Mouse (Mus musculus): Measurements from ENCODE around the gene Zdbf2.

Zdbf2 gene

DNA sequence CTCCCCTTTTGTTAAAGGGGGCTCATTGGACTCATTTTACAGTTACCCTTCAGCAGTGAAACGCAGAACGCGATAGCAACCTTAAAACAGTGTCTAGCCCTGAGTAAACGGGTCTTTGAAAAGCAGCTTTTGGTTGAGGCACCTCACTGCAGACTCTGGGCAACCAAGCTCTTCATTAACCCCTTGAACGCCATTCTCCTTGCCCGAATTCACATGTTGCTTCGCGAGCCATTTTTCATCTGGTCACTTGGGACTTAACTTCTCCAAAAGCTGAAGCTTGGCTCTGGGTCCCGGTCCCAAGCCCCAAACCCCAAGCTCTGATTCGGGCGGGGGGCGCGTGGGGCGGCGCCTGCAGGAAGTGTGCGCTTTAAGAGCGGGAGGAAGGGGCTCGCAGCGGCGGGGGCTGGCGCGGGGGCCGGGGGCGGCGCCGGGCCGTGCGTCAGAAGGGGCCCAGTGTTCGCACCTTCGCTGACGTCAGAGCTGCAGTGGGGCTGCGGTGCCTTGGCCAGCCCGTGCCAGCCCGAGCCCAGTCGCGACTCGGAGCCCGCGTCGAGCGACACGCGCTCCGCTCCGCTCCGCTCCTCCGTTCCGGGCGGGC lies at the start of gene Zdbf2:
Zdbf2 (plus strand) TSS at position 525 of the 598 bp plus-strand sequence.
- DNase-seq (ENCODE audit: low read depth): no peak

DNA sequence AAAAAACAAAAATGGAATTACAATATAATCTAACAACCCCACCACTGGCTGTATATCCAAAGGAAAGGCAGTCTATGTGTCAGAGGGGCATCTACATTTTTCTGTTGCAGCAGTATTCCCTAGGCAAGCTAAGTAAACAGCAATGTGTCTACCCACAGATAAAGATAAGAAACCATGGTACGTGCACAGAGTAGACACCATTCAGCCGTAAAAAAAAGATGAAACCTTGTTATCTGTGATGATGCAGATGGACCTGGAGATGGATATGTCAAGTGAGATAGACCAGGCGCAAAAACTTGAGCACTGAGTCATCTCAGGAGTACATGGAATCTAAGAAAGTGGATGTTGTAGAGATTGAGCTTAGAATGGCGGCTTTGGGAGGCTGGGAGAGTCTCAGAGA lies 48.1 kb upstream of the Zdbf2 start:
- no peak for DNase-seq (ENCODE audit: low read depth)

DNA sequence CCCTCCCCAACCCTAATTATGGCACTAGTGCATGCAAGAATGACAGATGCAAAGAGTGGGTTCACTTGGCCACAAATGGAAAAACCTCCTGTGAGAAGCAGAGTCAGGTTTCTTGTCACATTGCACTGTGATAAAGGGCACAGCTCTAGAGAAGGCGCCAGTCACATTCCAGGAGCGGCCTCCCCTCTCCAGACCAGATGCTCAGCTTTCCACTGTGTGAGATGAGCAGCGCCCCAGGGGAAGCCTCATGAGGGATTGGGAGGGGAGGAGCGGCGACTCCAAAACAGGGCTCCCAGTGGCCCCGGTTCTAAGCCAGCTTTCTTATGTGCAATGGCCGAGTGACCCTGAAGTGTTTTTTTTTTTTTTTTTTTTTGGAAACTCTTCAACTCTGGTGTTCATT lies 47.2 kb upstream of the Zdbf2 start:
- DNase-seq (ENCODE audit: low read depth): no peak

DNA sequence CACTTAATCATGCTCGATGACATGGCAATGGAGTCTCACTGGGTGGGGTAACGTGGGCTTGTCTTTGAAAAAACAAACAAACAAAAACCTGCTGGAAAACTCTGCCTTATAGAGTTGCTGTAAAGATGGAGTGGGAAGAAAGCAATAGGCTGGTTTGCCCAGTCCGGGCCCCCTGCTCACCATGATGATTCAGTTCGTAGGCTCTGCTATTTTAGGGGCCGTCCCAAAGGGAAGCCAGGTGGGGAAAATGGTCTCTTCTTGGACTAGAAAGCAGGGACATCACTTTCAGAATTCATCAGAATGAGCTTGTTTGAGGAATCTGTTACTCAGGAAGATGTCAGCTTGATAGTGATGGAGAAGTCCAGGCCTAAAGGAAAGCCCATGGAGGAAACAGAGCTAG lies 45.8 kb upstream of the Zdbf2 start:
- no peak for DNase-seq (ENCODE audit: low read depth)

DNA sequence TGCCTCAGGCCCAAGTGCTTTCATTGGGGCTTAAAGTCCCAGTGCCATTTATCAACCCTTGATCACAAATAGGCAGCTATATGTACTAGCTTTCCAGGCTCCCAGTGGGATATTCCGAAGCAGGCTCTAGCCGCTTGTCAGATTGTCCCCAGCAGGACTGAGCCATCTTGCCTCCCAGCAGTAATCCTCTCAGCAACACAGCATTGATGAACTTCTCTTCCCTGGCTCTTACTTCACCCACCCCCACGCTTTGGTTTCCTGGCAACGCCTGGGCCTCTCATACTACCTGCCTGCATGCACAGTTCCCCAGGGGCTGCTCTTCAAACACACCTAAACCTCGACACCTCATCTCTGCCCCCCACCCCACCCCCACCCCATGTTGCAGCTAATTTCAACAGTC lies 35.7 kb upstream of the Zdbf2 start:
- DNase-seq (ENCODE audit: low read depth): no peak

DNA sequence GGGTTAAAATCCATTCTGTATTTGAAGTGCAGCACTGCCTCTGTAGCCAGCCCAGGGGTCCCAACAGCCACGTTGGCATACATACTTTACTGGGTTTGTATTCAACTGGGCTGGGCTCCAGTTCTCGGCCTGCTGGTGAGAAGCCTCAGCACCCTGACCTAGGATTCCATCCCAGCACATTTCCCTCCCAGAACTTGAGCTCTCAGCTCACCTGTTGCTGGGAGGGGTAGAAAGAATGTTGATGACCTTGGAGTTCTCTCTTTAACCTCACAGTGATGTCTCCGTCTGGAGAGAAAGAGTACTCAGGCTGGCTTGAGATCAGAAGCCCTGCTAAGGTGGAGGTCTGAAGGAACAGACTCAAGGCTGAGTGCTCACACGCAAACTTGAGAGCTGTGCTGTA lies 33.8 kb upstream of the Zdbf2 start:
- DNase-seq (ENCODE audit: low read depth): no peak

DNA sequence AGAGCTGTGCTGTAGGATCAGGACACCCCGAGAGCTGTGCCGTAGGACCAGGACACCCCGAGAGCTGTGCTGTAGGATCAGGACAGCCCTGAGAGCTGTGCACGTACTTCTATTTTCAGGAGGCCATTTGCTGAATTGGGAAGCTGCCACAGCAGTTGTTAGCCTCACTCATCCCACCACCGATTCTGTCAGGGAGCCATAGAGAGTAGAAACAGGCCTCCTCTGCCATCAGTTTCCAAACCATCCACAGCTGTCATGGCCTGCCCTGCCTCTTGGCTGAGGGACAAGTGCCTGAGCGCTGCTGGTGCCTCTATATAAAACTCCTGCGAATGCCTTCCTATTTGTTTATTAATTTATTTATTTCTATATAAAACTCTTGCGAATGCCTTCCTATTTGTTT lies 33.3 kb upstream of the Zdbf2 start:
- DNase-seq (ENCODE audit: low read depth): no peak

DNA sequence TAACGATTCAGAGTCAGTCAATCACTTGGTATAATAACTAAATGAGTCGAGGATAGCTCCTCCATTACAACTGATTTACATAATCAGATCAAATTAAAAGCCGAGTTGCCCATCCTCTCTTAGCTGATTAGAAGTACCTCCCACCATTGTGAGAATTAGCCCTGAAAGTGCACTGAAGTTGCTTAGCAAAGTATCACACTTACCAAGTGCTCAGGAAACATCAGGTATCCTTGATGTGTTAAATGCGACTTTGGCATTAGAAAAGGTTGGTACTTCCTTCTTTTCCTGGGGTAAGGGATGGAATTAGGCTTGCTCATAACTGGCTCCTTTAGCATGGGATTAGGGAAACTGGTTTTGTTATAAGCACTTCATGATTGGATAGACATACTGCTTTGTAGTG lies 29.2 kb upstream of the Zdbf2 start:
- DNase-seq (ENCODE audit: low read depth): no peak

DNA sequence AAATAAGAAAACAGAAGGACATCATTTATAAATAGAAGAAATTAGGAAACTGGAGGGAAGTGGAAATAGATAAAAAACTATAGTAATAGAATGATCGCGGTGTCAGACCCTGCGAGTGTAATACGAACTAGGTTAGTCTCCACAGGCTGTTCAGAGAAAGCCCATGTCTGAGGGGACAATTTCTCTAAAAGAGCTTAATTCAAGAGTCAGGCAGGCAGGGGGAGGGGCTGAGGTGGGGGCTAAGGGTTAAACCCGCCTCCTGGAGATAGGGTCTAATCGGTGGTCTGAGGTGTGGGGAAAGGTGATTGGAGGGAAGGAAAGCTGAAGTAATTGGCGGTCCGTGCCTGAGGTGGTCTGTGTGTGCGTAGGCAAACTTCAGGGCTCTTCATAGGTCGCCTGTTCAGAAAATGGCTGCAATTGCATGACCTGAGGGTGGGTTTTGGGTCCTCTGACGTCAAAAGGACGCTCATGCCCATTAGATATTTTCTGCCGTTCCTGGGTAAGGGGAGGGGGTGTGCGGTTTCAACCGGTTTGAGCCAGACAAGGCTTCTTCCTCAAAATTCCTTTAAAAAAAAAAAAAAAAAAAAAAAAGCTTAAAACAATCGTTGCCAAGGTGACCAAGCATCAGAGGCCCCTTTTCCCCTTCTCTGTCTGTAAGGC lies 26.1 kb upstream of the Zdbf2 start:
- no peak for DNase-seq (ENCODE audit: low read depth)

DNA sequence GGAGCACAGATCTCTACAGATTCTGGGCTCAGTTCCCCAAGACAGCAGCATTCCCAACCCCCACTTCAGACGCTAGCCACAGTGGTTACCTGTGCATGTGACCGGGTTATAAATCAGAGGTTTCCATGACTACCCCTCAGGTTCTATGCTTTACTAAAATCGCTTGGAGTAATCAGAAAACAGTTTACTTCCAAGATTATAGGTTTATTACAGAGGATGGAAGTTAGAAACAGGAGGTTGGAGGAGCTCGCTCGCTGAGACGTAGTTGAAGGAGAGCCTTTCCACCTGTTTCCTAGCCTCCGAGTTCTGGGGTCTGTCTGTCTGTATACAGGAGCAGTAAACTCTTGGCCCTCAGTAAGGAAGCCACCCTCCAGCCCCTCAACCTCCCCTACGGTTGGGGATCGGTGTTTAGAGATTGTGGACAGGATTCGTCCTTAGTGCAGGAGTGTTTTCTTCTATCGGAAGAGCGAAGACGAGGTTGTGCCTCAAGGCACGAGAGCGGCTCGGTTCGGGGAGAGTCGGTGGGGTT lies 25.2 kb upstream of the Zdbf2 start:
- no peak for DNase-seq (ENCODE audit: low read depth)

DNA sequence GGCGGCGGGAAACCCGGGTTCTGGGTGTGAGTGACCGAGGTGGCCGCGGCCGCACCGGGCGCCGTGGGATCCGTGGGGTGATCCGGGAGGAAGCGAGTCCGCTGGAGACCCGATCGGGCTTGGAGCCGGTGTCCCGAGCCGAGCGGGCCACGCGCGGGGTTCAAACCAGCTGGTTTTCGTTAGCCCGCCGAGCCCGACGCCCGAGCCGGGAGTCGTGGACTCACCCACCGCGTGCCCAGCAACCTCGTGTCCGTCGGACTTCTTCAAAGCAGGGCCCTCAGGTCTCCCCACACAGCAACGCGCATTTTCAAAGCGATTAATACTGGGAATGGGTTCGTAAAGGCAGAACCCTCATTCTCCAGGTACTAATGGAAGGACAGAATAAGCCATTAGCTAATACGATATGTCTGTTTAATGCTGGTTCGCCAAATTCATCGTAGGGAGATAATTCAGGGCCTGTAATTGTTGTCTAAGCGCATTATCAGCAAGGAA lies 24.7 kb upstream of the Zdbf2 start:
- DNase-seq (ENCODE audit: low read depth): no peak

DNA sequence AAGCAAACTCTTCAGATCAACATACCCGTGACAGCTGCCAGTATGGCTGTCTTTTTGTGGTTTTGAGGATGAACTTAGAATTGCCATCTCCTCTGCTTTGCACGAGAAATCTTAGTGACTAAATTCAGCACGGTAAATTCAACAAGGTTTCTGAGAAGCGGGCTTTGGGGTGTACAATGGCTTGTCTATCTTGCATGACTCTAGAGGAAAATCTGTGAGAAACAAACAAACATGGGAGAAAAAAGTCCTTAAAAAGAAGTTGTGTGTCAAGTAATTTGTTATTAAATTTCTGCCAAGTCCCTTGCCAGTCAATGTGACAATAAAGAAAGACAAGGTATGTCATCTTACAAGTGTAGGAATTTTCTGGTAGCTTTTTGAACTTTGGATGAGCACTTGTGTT lies 23.8 kb upstream of the Zdbf2 start:
- no peak for DNase-seq (ENCODE audit: low read depth)

DNA sequence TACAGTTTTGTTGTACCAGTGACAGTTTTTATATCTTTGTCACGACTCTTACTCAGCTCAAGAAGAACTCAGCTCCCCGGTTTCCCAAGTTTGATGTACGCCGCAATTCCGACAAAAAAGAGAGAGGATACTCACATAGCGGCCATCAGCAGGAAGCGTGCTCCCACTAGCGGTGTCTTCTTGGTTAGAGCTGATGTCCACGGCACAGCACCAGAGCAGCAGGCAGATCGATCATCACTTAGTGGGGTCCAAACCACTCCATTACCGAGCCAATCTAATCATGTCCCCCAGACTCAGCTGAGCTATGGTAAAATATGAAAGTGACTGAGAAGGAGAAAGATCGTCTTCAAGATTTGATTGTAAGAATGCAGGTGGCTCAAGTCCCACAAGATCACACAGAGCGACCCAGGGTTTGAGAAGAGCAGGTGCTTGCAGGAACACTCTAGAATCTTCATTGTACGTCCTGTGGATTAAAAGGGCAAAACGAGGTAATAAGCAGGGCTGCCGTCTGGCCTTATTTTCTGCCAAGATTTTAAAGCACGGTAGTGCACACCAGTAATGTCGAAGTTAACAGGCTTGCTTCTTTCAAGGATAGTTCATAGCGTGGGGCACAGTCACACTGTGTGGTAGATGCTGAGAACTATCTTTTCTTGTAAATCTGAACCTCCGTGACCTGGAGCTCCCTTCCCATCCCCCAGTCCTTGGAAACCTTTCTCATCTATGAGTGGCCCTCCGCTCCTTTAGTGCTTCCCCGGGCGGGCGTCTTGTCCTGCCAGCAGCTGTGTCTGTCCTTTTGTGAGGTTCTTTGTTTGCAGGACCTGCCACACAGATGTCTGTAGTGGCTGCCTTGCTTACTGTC lies 20.5 kb upstream of the Zdbf2 start:
- DNase-seq (ENCODE audit: low read depth): no peak

DNA sequence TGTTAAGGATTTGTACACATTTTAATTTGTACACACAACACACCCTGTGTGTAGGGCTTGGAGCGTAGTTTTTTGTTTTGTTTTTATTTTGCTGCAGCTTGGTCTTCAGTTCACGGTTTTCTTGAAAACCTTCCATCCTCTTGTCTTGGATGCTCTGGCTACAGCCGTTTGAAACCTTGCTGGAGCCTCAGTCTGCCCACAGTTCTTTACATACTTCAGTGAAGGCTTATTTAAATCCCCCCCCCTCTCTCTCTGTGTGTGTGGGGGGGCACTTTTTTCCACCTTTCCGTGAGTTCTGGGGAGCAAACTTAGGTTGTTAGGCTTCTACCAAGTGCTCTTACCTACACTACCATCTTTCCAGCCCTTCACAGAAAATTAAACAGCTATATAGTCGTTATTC lies 19.8 kb upstream of the Zdbf2 start:
- DNase-seq (ENCODE audit: low read depth): no peak

DNA sequence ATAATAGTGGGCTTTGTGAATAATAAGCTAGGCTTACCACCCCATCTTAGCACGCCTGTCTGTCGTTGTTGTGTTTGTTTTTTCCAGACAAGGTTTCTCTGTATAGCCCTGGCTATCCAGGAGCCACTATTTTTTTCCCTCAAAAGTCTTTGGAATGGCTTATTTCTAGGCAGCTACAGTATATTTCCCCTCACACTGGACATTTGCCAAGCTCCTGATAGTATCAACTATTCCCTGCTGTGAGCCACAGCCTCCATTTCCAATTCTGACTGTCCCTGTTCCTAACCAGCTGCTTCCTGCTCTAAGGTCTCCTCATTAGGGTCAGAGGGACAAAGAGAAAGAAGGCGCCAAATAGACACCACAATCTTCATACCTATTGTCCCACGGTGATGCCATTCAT lies 18.0 kb upstream of the Zdbf2 start:
- DNase-seq (ENCODE audit: low read depth): no peak

DNA sequence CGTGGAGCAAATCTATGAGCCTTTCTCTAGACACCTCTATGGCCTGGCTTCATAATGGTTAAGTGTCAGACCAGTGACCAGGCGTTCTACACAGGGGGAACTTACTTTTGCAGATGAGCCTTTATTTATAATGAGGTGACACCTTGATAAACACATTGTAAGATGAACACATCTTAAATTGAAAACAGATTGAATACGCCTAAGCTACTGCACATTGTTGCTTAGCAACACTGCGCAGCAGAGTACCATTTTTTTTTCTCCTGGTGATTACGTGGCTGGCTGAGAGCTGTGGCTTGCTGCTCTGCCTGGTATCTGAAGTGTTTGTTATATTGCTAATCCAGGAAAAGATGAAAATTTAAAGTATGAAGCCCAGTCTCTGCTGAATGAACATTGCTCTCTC lies 17.0 kb upstream of the Zdbf2 start:
- DNase-seq (ENCODE audit: low read depth): no peak

DNA sequence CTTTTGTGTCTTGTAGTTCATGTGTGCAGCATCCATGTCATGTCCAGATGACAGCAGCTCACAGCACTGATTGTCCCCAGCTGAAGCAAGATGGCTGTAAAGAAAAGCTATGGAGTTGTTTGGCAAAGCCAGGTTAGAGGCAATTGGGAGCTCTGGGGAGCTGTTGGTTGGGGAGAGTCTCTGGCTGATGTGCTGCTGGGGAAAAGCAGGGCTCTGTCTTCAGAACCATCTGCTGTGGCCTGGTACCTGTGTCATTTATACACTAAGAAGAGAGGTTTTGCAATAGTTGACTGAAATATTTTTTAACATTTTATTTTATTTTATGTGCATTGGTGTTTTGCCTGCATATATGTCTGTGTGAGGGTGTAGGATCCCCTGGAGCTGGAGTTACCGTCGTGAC lies 14.6 kb upstream of the Zdbf2 start:
- DNase-seq (ENCODE audit: low read depth): no peak

DNA sequence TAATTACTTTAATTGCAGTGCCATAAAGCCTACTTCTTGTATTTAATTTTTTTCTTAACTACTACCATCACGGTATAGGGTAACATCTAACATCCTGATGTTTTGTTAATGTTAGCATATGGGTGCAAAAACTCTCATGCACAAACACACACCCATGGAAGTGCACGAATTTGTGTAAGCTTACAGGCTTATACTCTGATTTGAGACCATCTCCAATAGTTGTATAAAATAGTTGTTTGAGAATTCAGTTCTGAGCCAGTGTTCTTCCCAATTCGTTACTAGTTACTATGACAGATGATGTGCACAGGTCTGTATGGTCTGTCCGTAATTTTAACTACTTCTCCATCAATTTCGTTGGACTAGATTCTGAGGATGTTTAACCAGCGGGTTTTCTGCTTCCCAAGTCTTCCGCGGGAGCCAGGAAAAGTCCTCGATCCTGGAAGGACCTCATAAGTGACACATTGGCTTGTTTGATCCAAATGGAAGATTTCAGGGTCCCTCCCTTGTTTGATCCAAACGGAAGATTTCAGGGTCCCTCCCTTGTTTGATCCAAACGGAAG lies 13.7 kb upstream of the Zdbf2 start:
- DNase-seq (ENCODE audit: low read depth): no peak

DNA sequence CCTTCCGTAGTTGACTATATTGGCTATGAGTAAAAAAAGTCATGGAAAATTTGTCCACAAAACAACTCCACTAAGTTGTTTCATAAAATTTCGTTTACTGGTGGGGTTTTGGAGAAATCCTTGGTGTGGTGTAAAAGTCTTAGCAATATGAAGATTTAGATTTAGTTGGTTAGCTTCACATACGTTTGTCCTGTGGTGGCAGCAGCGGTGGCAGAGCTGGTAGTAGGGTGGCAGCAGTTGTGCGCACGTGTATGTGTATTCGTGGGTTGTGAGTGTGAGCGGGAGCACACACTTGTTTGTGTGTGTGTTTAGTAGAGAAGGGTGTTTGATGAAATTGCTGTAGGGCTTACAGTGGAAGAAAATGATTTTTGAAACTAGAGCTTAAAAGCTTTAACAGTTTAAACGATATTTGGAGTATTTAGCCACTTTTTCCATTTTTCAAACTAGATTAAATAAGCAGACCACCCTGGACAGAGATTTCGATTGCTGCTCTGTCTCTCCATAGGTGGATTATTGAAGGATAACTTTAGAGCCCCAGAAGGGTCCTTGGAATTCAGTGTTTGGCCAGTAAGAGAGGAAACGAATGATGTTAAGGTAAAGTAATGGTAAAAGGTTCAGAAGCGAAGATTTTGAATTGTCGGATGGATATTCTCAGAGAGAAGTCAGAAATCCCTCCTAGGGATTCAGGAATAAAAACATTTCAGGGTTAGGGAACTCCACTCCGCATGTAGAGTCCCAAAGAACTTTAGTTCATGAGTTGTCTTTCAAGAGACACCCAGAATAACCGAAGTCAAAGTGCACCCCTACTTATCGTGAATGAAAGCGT lies 12.9 kb upstream of the Zdbf2 start:
- no peak for DNase-seq (ENCODE audit: low read depth)

DNA sequence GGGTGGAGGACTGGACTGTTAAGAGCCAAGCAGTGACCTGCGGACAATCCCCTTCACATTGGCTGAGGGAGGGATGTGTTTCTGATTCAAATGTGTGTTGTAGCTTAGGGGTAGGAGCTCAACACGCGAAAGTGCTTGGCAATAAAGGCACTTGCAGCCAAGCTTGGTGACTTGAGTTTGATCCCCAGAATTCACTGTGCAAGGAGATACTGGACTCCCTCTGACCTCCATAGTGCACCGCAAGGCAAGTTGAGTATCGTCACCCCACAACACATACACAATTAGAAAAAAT lies 12.4 kb upstream of the Zdbf2 start:
- no peak for DNase-seq (ENCODE audit: low read depth)

DNA sequence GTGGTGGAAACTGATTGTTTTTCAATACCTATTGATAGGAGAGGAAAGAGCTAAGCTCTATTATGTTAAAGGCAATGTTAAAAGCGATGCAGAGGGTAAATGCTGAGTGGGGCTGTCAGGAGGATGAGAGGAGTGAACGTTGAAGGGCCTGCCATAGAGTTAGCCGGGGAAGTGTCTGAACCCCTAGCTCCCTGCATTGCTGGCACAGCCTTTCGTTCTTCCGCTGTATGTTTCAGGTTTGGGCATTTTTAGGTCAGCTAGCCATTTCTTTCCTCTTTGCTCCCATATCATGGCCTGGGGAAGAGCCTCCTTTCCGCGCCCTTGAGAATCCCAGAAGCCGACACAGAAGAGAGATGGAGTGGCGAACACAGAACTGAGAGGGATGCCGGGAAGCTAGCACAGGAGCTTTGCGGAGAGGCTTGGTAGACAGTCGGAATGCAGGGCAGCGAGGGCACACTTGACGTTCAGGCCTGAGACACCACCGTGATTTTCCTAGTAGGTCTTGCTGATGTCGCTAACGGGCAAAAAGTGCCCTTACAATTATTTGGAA lies 11.9 kb upstream of the Zdbf2 start:
- no peak for DNase-seq (ENCODE audit: low read depth)

DNA sequence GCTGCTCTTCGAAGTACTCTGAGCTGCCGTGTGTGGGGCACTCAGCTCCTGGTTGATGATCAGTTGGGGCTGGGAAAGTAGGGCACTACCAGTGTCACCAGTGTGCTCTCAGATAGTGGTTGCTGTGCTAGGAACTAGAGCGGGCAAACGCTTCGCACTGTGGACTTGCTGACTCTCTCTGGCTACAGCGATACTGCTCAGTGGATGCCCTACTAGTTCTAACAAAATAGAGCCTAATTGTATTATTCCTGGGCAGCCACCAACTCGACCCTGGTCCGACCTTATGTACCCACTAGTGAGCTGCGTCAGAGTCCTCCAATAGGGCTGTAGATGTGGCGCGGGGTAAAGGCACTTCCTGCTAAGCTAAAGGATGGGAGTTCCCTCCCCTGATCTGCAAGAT lies 9.4 kb upstream of the Zdbf2 start:
- DNase-seq (ENCODE audit: low read depth): no peak

Data from naive thymus-derived CD4-positive, alpha-beta T cell, adult 2 months (primary cell).